8 mouse cellular contexts compared by ENCODE assay signal in genomic region chr2:109890068-109890467, GRCm38 (mm10). TPM values are rescaled to one million over a fixed set of nuclear protein-coding genes. Genes with fewer than 3 reads are reported as not detected.
DNase-seq lines count a peak whose midpoint lies in the region; ATAC-seq and TF ChIP-seq lines count a peak whose summit lies in the region.

No protein-coding gene starts in this region.

- DNase-seq in embryo, embryonic 9.5 days (ENCODE audit: extremely low spot score), result peak; percentile 7
- no peak for DNase-seq in embryo, embryonic 11 days
- peak; percentile 31 for DNase-seq in A20 (ENCODE audit: low read depth, low spot score)
- DNase-seq in stomach, postnatal 0 days (ENCODE audit: low spot score), result no peak
- no peak for DNase-seq in thymus, postnatal 25 days
- DNase-seq in urinary bladder, postnatal 14 days (ENCODE audit: low spot score), result no peak

- no peak for TF ChIP-seq POLR2A in embryonic fibroblast, embryonic 13.5 days (IDR thresholded peaks at IDR 0.05; ENCODE audit: low read depth, low read length)

- ATAC-seq in liver, embryonic 12.5 days, result no peak
- no peak for ATAC-seq in stomach, postnatal 0 days (ENCODE audit: low FRiP score, low TSS enrichment)

- 0 out of 2 replicates have a peak overlapping the region, but pooled peaks have one; percentile 98 for H3K4me3 ChIP-seq in embryonic fibroblast, embryonic 13.5 days (ENCODE audit: insufficient read depth, low read length)
- peak overlapping the region; percentile 98 for H3K4me3 ChIP-seq in liver, embryonic 12.5 days
- peak overlapping the region; percentile 99 for H3K4me3 ChIP-seq in stomach, postnatal 0 days (ENCODE audit: low read depth, low read length)

- no peak for TF ChIP-seq CTCF in embryonic fibroblast, embryonic 13.5 days (IDR thresholded peaks at IDR 0.05; ENCODE audit: borderline replicate concordance, insufficient read depth, low read length)
- TF ChIP-seq CTCF in stomach, postnatal 0 days (IDR thresholded peaks at IDR 0.05; ENCODE audit: low read depth), result peak; percentile 46

- H3K27ac ChIP-seq in embryonic fibroblast, embryonic 13.5 days (ENCODE audit: insufficient read depth, low read length), result no peak overlapping the region
- H3K27ac ChIP-seq in liver, embryonic 12.5 days, result no peak overlapping the region; the same call in 1 of the 2 replicates
- H3K27ac ChIP-seq in stomach, postnatal 0 days (replicated peaks), result no peak overlapping the region; the same call in 1 of the 2 replicates

- peaks cover 3% of the 10 kb centered on the region; the same call in 1 of the 2 replicates for H3K27me3 ChIP-seq in liver, embryonic 12.5 days (replicated peaks)
- no peaks in the 10 kb centered on the region for H3K27me3 ChIP-seq in stomach, postnatal 0 days (ENCODE audit: control insufficient read depth, insufficient read depth, low read length)

- H3K4me1 ChIP-seq in embryonic fibroblast, embryonic 13.5 days (ENCODE audit: control insufficient read depth, insufficient read depth, low read length), result no peaks in the 10 kb centered on the region; the same call in 1 of the 2 replicates
- peaks cover 25% of the 10 kb centered on the region for H3K4me1 ChIP-seq in liver, embryonic 12.5 days
- H3K4me1 ChIP-seq in stomach, postnatal 0 days (replicated peaks; ENCODE audit: control insufficient read depth, insufficient read depth), result peaks cover 3% of the 10 kb centered on the region; the same call in 1 of the 2 replicates

- WGBS in liver, embryonic 12.5 days (ENCODE audit: insufficient replicate concordance), result 37% methylated on average over 4 of the region's 4 CpGs
- 35% methylated on average over 4 of the region's 4 CpGs for WGBS in stomach, postnatal 0 days

- H3K9me3 ChIP-seq in liver, embryonic 12.5 days (replicated peaks), result no peaks in the 10 kb centered on the region
- no peaks in the 10 kb centered on the region for H3K9me3 ChIP-seq in stomach, postnatal 0 days (ENCODE audit: control insufficient read depth, low read length)

- H3K4me2 ChIP-seq in liver, embryonic 12.5 days, result peak overlapping the region; percentile 85
- H3K4me2 ChIP-seq in stomach, postnatal 0 days (replicated peaks; ENCODE audit: low read depth), result peak overlapping the region; percentile 51

- H3K36me3 ChIP-seq in liver, embryonic 12.5 days, result peaks cover 10% of the 10 kb centered on the region
- peaks cover 2% of the 10 kb centered on the region for H3K36me3 ChIP-seq in stomach, postnatal 0 days (ENCODE audit: control insufficient read depth, insufficient read depth, low read length)

- TF ChIP-seq EP300 in stomach, postnatal 0 days (optimal IDR thresholded peaks at IDR 0.05), result peak; percentile 9

- peak overlapping the region; percentile 96 for H3K9ac ChIP-seq in liver, embryonic 12.5 days
- H3K9ac ChIP-seq in stomach, postnatal 0 days (ENCODE audit: low read length), result peak overlapping the region; percentile 98

RNA-seq across cellular contexts. Expression of gene Lin7c, which starts 0.6 kb away (rescaled TPM):
- 40.6 and 45.4 TPM in 2 replicates for polyA plus RNA-seq in embryonic fibroblast, embryonic 13.5 days (2011; ENCODE audit: insufficient read length, low read depth, missing spikeins)
- 29.9 and 31.6 TPM in 2 replicates for polyA plus RNA-seq in liver, embryonic 12.5 days (2016; fragmentation: Nextera tagmentation; extraction: Ambion mirVana)
- 36.1 and 38.4 TPM in 2 replicates for polyA plus RNA-seq in stomach, postnatal 0 days (2015; fragmentation: Nextera tagmentation; extraction: Ambion mirVana)

RNA-seq across cellular contexts. Expression of gene Lgr4, which starts 27.4 kb away (rescaled TPM):
- polyA plus RNA-seq in embryonic fibroblast, embryonic 13.5 days (2011; ENCODE audit: insufficient read length, low read depth, missing spikeins), result 30.6 and 40.3 TPM in 2 replicates
- polyA plus RNA-seq in liver, embryonic 12.5 days (2016; fragmentation: Nextera tagmentation; extraction: Ambion mirVana), result 5.8 and 6.0 TPM in 2 replicates
- polyA plus RNA-seq in stomach, postnatal 0 days (2015; fragmentation: Nextera tagmentation; extraction: Ambion mirVana), result 15.0 and 16.0 TPM in 2 replicates

Comparison
In these comparisons a context has a peak if more than half of its experiments do, and no peak if none do; other contexts are left out.
1. DNase-seq: peak in embryo, embryonic 9.5 days (single experiment) and A20 (single experiment); none in embryo, embryonic 11 days (single experiment), stomach, postnatal 0 days (single experiment), thymus, postnatal 25 days (single experiment) and urinary bladder, postnatal 14 days (single experiment).
2. Peak in every context shown above with its lines, with median percentiles within 50 percentile points of each other: H3K4me3 ChIP-seq.